Mouse (Mus musculus) E14TG2a.4 (cell line): Measurements from ENCODE around the gene Gxylt2.

Experiments
- H3K27me3 ChIP-seq: 2 replicates; pipeline ENCODE4 v1.6.1; 2014; ENCODE audit warnings: low read length, control low read depth; ENCODE audit not compliant: insufficient read depth
- H3K36me3 ChIP-seq: 2 replicates; pipeline ENCODE4 v1.6.1; 2014; ENCODE audit warnings: low read length, control low read depth; ENCODE audit not compliant: insufficient read depth
- H3K4me1 ChIP-seq: replicated peaks from 2 replicates; pipeline ENCODE4 v1.6.1; 2014; ENCODE audit warnings: low read depth, low read length, control low read depth
- H3K4me3 ChIP-seq: replicated peaks from 2 replicates; pipeline ENCODE4 v1.5.1; 2014; ENCODE audit warnings: mild to moderate bottlenecking, low read length
- H3K9me3 ChIP-seq: 2 replicates; pipeline ENCODE4 v1.6.1; 2014; ENCODE audit warnings: low read length, control low read depth
- CTCF ChIP-seq: conservative IDR thresholded peaks from 2 replicates; pipeline ENCODE4 v1.5.1; 2014; ENCODE audit warnings: low read length
- NANOG ChIP-seq: IDR thresholded peaks from 2 replicates; pipeline ENCODE4 v1.6.1; 2014; ENCODE audit warnings: borderline replicate concordance, low read length, mixed read lengths
- POU5F1 ChIP-seq: IDR thresholded peaks from 2 replicates; pipeline ENCODE4 v1.6.1; 2014; ENCODE audit warnings: low read length, borderline replicate concordance

Gene Gxylt2

GRCm38 (mm10) chr6:100795797-100796196 lies 91.3 kb downstream of the Gxylt2 start:
- H3K4me3 ChIP-seq: no peak overlapping the region
- no peak for TF ChIP-seq NANOG
- TF ChIP-seq CTCF: no peak
- TF ChIP-seq POU5F1: no peak

GRCm38 (mm10) chr6:100799290-100799689 lies 94.8 kb downstream of the Gxylt2 start:
- Histone ChIP-seq H3K27me3 (peaks cover 3% of the 10 kb centered on the region; the same call in 1 of the 2 replicates), H3K9me3 (no peaks in the 10 kb centered on the region), H3K4me1 (peaks cover 9% of the 10 kb centered on the region), H3K4me3 (no peak overlapping the region), H3K36me3 (no peaks in the 10 kb centered on the region)
- TF ChIP-seq CTCF (no peak), POU5F1 (no peak), NANOG (no peak)

More at GRCm38 (mm10) chr6:100795797-100796196, 91.3 kb downstream of the Gxylt2 start:
- Histone ChIP-seq H3K9me3 (no peaks in the 10 kb centered on the region), H3K36me3 (no peaks in the 10 kb centered on the region), H3K4me1 (no peaks in the 10 kb centered on the region), H3K27me3 (peaks cover 3% of the 10 kb centered on the region; the same call in 1 of the 2 replicates)

- TF ChIP-seq NANOG: no peak
- TF ChIP-seq POU5F1: no peak
- no peak for TF ChIP-seq CTCF
- Histone ChIP-seq H3K27me3 (peaks cover 3% of the 10 kb centered on the region; the same call in 1 of the 2 replicates), H3K4me1 (peaks cover 9% of the 10 kb centered on the region), H3K4me3 (no peak overlapping the region), H3K36me3 (no peaks in the 10 kb centered on the region), H3K9me3 (no peaks in the 10 kb centered on the region)
These were observed 95.2 kb downstream of the Gxylt2 start for GRCm38 (mm10) chr6:100799766-100800165.

GRCm38 (mm10) chr6:100800497-100800955 lies 96.0 kb downstream of the Gxylt2 start:
- H3K27me3 ChIP-seq: peaks cover 3% of the 10 kb centered on the region; the same call in 1 of the 2 replicates
- H3K36me3 ChIP-seq: no peaks in the 10 kb centered on the region
- TF ChIP-seq CTCF (no peak), NANOG (no peak), POU5F1 (no peak)
- H3K4me1 ChIP-seq: peaks cover 9% of the 10 kb centered on the region
- no peak overlapping the region for H3K4me3 ChIP-seq
- no peaks in the 10 kb centered on the region for H3K9me3 ChIP-seq

- Histone ChIP-seq H3K4me3 (no peak overlapping the region), H3K27me3 (peaks cover 3% of the 10 kb centered on the region; the same call in 1 of the 2 replicates), H3K4me1 (peaks cover 9% of the 10 kb centered on the region), H3K36me3 (no peaks in the 10 kb centered on the region), H3K9me3 (no peaks in the 10 kb centered on the region)
- TF ChIP-seq CTCF (no peak), POU5F1 (no peak), NANOG (no peak)
These were observed 98.0 kb downstream of the Gxylt2 start for GRCm38 (mm10) chr6:100802381-100803083.

GRCm38 (mm10) chr6:100803250-100803649 lies 98.7 kb downstream of the Gxylt2 start:
- H3K4me1 ChIP-seq: peaks cover 9% of the 10 kb centered on the region
- H3K9me3 ChIP-seq: no peaks in the 10 kb centered on the region
- H3K27me3 ChIP-seq: peaks cover 3% of the 10 kb centered on the region; the same call in 1 of the 2 replicates
- H3K4me3 ChIP-seq: no peak overlapping the region
- no peak for TF ChIP-seq POU5F1
- no peak for TF ChIP-seq CTCF
- no peak for TF ChIP-seq NANOG
- no peaks in the 10 kb centered on the region for H3K36me3 ChIP-seq

- H3K4me3 ChIP-seq: no peak overlapping the region
- H3K27me3 ChIP-seq: no peaks in the 10 kb centered on the region
- no peaks in the 10 kb centered on the region for H3K9me3 ChIP-seq
- H3K36me3 ChIP-seq: no peaks in the 10 kb centered on the region
- no peak for TF ChIP-seq CTCF
- TF ChIP-seq NANOG: no peak
- no peak for TF ChIP-seq POU5F1
- H3K4me1 ChIP-seq: peaks cover 9% of the 10 kb centered on the region
These were observed 102.7 kb downstream of the Gxylt2 start for GRCm38 (mm10) chr6:100807187-100807586.

- no peak overlapping the region for H3K4me3 ChIP-seq
- H3K36me3 ChIP-seq: no peaks in the 10 kb centered on the region
- TF ChIP-seq POU5F1 (no peak), NANOG (no peak), CTCF (no peak)
- H3K4me1 ChIP-seq: peaks cover 5% of the 10 kb centered on the region
- no peaks in the 10 kb centered on the region for H3K9me3 ChIP-seq
- H3K27me3 ChIP-seq: no peaks in the 10 kb centered on the region
These were observed 103.2 kb downstream of the Gxylt2 start for GRCm38 (mm10) chr6:100807746-100808145.

- Histone ChIP-seq H3K4me3 (no peak overlapping the region), H3K36me3 (no peaks in the 10 kb centered on the region), H3K4me1 (no peaks in the 10 kb centered on the region), H3K9me3 (no peaks in the 10 kb centered on the region), H3K27me3 (no peaks in the 10 kb centered on the region)
- TF ChIP-seq CTCF (no peak), POU5F1 (no peak), NANOG (no peak)
These were observed 103.8 kb downstream of the Gxylt2 start for GRCm38 (mm10) chr6:100808221-100808778.
